Mouse (Mus musculus) splenic B cell, adult 2 months (primary cell): ENCODE results near the gene Pacs1.
"Not testable (repeated sequence)": the region's sequence is repeated elsewhere in the genome, so short reads cannot be mapped to it uniquely, and the experiment has no call there.

ENCODE experiments used
- DNase-seq: peaks from one replicate; pipeline ENCODE4 v3.0.0-alpha.2; 2011; ENCODE audit warnings: low read depth, low spot score
- H3K27me3 ChIP-seq: 2 replicates; pipeline ENCODE4 v1.6.1; 2012; ENCODE audit warnings: mild to moderate bottlenecking, low read length, moderate library complexity, mixed read lengths; ENCODE audit not compliant: control insufficient read depth, poor library complexity, insufficient read depth, severe bottlenecking
- H3K36me3 ChIP-seq: 2 replicates; pipeline ENCODE4 v1.6.1; 2012; ENCODE audit warnings: mild to moderate bottlenecking, low read length, moderate library complexity, mixed read lengths; ENCODE audit not compliant: control insufficient read depth, poor library complexity, insufficient read depth, severe bottlenecking

Pacs1 gene

DNA sequence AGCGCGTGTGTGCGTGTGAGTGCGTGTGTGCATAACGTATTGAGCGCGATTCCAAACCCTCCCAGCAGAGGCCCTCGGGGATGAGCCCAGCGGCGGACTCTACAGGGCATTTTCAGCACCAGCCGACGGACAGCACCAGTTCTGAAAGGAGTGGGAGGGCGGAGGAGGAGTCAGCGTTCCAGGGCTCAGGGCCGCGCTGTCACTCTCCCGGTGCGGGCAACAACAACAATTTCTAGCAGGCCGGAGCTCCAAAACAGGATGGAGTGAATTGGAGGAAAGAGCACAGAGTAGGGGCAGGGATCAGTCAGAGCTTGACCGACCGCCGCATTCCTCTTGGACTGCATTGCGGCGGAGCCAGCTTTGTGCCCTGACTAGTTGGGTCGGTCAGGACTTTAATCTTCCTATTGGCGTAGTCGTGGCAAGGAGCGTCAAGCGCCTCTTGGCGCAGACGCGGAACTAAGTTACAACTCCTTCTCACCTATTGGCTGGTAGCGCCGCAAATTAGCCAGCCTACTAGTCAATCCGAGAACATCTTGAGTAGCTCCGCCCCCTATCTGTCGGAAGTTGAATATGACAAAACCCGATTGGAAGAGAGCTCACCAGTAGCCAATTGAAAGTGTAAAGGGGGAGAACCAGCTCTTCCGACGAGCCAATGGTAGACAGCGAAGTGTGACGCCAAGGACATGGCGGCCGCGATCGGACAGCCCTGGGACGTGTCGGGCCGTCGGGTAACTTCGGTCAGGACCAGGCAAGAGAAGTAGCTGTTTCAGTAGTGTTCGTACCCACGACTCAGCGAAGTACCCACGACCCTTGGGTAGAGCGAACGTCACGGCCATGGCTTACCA lies 184.8 kb downstream of the Pacs1 start, which contains the start of gene Yif1a:
TSS of gene Yif1a (plus strand) at position 655 of the 845 bp plus-strand sequence.
- no peaks in the 10 kb centered on the region for H3K27me3 ChIP-seq
- H3K36me3 ChIP-seq, result no peaks in the 10 kb centered on the region
- peak; percentile 98 for DNase-seq

GRCm38 (mm10) chr19:5086533-5086932 lies 186.4 kb downstream of the Pacs1 start:
- not testable (repeated sequence) for H3K27me3 ChIP-seq, DNase-seq, H3K36me3 ChIP-seq

- H3K27me3 ChIP-seq, result no peaks in the 10 kb centered on the region
- peak; percentile 42 for DNase-seq
- no peaks in the 10 kb centered on the region for H3K36me3 ChIP-seq
Measured at GRCm38 (mm10) chr19:5085145-5085863, 187.6 kb downstream of the Pacs1 start, which contains the start of gene Tmem151a. TSS of gene Tmem151a (minus strand) at chr19:5085531.

- DNase-seq, result no peak
- Histone ChIP-seq H3K27me3 (no peaks in the 10 kb centered on the region), H3K36me3 (no peaks in the 10 kb centered on the region)
Measured at GRCm38 (mm10) chr19:5084834-5085144, 188.1 kb downstream of the Pacs1 start.

DNA sequence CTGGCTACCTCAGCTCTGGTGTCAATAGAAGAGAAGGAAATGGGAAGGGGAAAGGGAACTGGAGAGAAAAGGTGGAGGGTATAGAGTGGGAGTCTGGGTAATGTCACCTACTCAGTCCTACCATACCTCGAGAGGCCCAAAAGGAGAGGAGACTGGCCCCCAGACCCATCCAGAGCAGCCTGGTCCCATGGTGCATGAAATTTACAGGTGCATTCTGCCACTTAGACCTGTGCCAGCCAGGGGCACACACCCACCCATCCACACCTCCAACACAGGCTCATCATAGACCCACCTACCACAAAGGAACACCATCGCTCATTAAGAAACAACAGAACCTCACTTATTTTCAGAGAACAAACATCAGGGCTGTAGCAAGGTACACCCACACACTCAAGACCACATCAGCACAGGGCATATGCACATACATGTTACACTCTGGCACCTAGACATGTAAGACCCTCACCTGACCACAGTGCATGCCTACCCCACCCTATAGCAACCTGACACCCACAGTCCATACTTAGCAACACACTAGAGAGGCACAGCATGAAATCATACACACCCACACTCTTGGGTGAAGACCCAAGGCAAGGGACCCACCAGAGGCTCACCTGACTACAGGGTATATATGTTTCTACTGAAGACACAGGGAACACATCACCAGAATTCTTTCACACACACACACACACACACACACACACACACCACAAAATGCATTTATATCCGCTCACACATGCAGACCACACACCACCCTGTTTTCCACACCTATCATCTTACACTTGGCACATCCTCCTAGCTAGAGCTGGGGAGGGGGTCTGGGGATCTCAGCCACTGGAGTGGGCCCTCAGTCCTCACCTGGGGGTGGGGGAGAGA lies 188.7 kb downstream of the Pacs1 start:
- DNase-seq, result no peak

More for the DNA sequence above, 188.7 kb downstream of the Pacs1 start:
- Histone ChIP-seq H3K27me3 (no peaks in the 10 kb centered on the region), H3K36me3 (no peaks in the 10 kb centered on the region)
